Mouse (Mus musculus): ENCODE measurements around the gene Txlng.
"Not testable (repeated sequence)": the region's sequence is repeated elsewhere in the genome, so short reads cannot be mapped to it uniquely, and the experiment has no call there.

- not testable (repeated sequence) for TF ChIP-seq POLR2A (IDR thresholded peaks at IDR 0.05; ENCODE audit: control insufficient read depth, extremely low read depth, insufficient read depth, low read length, poor library complexity); CTCF (IDR thresholded peaks at IDR 0.05; ENCODE audit: borderline replicate concordance, control insufficient read depth, extremely low read depth, insufficient read depth, low read length, poor library complexity)
Observed at GRCm38 (mm10) chrX:162791392-162791791, 37.9 kb downstream of the Txlng start.
